Mouse (Mus musculus) hindbrain, embryonic 11.5 days (tissue): ENCODE data around the gene Cldn10. TPM values are rescaled to one million over a fixed set of nuclear protein-coding genes. Genes with fewer than 3 reads are reported as not detected.

ENCODE experiments used
- polyA plus RNA-seq: library from polyadenylated mRNA; unstranded; fragments of >200 nt; fragmentation: Nextera tagmentation; extraction: Ambion mirVana; gene quantifications from 2 replicates; pipeline ENCODE4 v1.2.1, GENCODE M21; 2014

Cldn10 gene
- polyA plus RNA-seq, 1 experiment from 2014 or later: 0.99 TPM

Other genes starting within 250 kb of the Cldn10 start
- 3.2 and 3.9 TPM in 2 replicates for gene Abcc4, start 81.7 kb upstream of the Cldn10 start, polyA plus RNA-seq
- gene Dzip1, start 137.6 kb downstream of the Cldn10 start, polyA plus RNA-seq: 31.7 and 40.0 TPM in 2 replicates
- gene Dnajc3, start 150.1 kb downstream of the Cldn10 start, polyA plus RNA-seq: 34.4 and 35.9 TPM in 2 replicates